Mouse (Mus musculus) CH12.LX (cell line): ENCODE measurements around the gene Zdhhc6.

Experiments used
- CHD1 ChIP-seq: IDR thresholded peaks from 2 replicates; pipeline ENCODE4 v1.6.1; 2012; ENCODE audit warnings: low read depth, low read length, improper control_type of control experiment, inconsistent platforms
- CTCF ChIP-seq, 2 experiments: IDR thresholded peaks in 1 of 2; conservative IDR thresholded peaks in 1 of 2; 2 replicates each; pipeline ENCODE4 v1.5.1; 2011 to 2012; ENCODE audit warnings: low read depth in 2 of 2, low read length in 2 of 2, improper control_type of control experiment in 1 of 2, inconsistent platforms in 1 of 2, mild to moderate bottlenecking in 1 of 2, moderate library complexity in 1 of 2
- EP300 ChIP-seq: IDR thresholded peaks from 2 replicates; pipeline ENCODE4 v1.6.1; 2011; ENCODE audit warnings: low read length, improper control_type of control experiment
- GABPA ChIP-seq: IDR thresholded peaks from 2 replicates; pipeline ENCODE4 v1.6.1; 2012; ENCODE audit warnings: low read depth, low read length, improper control_type of control experiment, inconsistent platforms; ENCODE audit not compliant: insufficient replicate concordance
- JUN ChIP-seq: IDR thresholded peaks from 2 replicates; pipeline ENCODE4 v1.6.1; 2011; ENCODE audit warnings: low read depth, mild to moderate bottlenecking, low read length, improper control_type of control experiment, moderate library complexity; ENCODE audit not compliant: insufficient read depth
- JUND ChIP-seq: conservative IDR thresholded peaks from 2 replicates; pipeline ENCODE4 v1.6.1; 2011; ENCODE audit warnings: low read depth, low read length, improper control_type of control experiment
- MAZ ChIP-seq: IDR thresholded peaks from 2 replicates; pipeline ENCODE4 v1.6.1; 2012; ENCODE audit warnings: low read depth, mild to moderate bottlenecking, inconsistent platforms, low read length, improper control_type of control experiment, moderate library complexity
- POLR2A ChIP-seq: IDR thresholded peaks from 2 replicates; pipeline ENCODE4 v1.6.1; 2011; ENCODE audit warnings: low read depth, mild to moderate bottlenecking, improper control_type of control experiment, low read length
- SIN3A ChIP-seq: IDR thresholded peaks from 2 replicates; pipeline ENCODE4 v1.6.1; 2012; ENCODE audit warnings: low read length, improper control_type of control experiment, inconsistent platforms
- ZC3H11A ChIP-seq: IDR thresholded peaks from 2 replicates; pipeline ENCODE4 v1.6.1; 2012; ENCODE audit warnings: low read depth, mild to moderate bottlenecking, inconsistent platforms, low read length, improper control_type of control experiment

- TF ChIP-seq EP300 (no peak), POLR2A (no peak), JUND (peak; percentile 71), MAZ (no peak), SIN3A (no peak), ZC3H11A (no peak), CHD1 (no peak), CTCF (conservative IDR thresholded peaks at IDR 0.05 in 1 of 2, IDR thresholded peaks at IDR 0.05 in 1 of 2; ENCODE audit: low read depth in 2 of 2, low read length in 2 of 2) (no peak), JUN (peak; percentile 72), GABPA (no peak)
Observed at GRCm38 (mm10) chr19:55260389-55261184, 55.2 kb downstream of the Zdhhc6 start.
